Mouse (Mus musculus): Measurements from ENCODE around the gene Dnajc3.
"Not testable (repeated sequence)": the region's sequence is repeated elsewhere in the genome, so short reads cannot be mapped to it uniquely, and the experiment has no call there.

Gene Dnajc3

GRCm38 (mm10) chr14:118982429-118983045, 44.8 kb downstream of the Dnajc3 start:
- not testable (repeated sequence) for DNase-seq (ENCODE audit: low spot score in 2 of 2)

GRCm38 (mm10) chr14:118983396-118983795, 45.6 kb downstream of the Dnajc3 start:
- DNase-seq (ENCODE audit: low spot score in 2 of 2), result no peak

GRCm38 (mm10) chr14:118984161-118984560, 46.4 kb downstream of the Dnajc3 start:
- no peak for DNase-seq (ENCODE audit: low spot score in 2 of 2)

- DNase-seq (ENCODE audit: low spot score in 2 of 2), result peak; percentile 50 to 64
These were observed 49.1 kb downstream of the Dnajc3 start for GRCm38 (mm10) chr14:118986653-118987522.

GRCm38 (mm10) chr14:118987523-118988496, 50.0 kb downstream of the Dnajc3 start:
- DNase-seq (ENCODE audit: low spot score in 2 of 2), result no peak

GRCm38 (mm10) chr14:118995226-118995925, 57.6 kb downstream of the Dnajc3 start:
- no peak for DNase-seq (ENCODE audit: low spot score in 2 of 2)

- DNase-seq (ENCODE audit: low spot score in 2 of 2), result no peak
These were observed 65.5 kb downstream of the Dnajc3 start for GRCm38 (mm10) chr14:119003320-119003719.

- no peak for DNase-seq (ENCODE audit: low spot score in 2 of 2)
These were observed 68.1 kb downstream of the Dnajc3 start for GRCm38 (mm10) chr14:119005834-119006233.

GRCm38 (mm10) chr14:119006441-119007102, 68.8 kb downstream of the Dnajc3 start:
- DNase-seq (ENCODE audit: low spot score in 2 of 2), result peak in 1 of 2 experiments; percentile 25

GRCm38 (mm10) chr14:119007103-119007951, 69.6 kb downstream of the Dnajc3 start:
- peak; percentile 96 to 98 for DNase-seq (ENCODE audit: low spot score in 2 of 2)

GRCm38 (mm10) chr14:119008031-119008590, 70.3 kb downstream of the Dnajc3 start:
- no peak for DNase-seq (ENCODE audit: low spot score in 2 of 2)

GRCm38 (mm10) chr14:119009531-119009930, 71.8 kb downstream of the Dnajc3 start:
- DNase-seq (ENCODE audit: low spot score in 2 of 2), result no peak

GRCm38 (mm10) chr14:119012607-119013431, 75.0 kb downstream of the Dnajc3 start:
- no peak for DNase-seq (ENCODE audit: low spot score in 2 of 2)

- DNase-seq (ENCODE audit: low spot score in 2 of 2), result no peak
These were observed 75.8 kb downstream of the Dnajc3 start for GRCm38 (mm10) chr14:119013549-119013948.

GRCm38 (mm10) chr14:119025889-119026288, 88.1 kb downstream of the Dnajc3 start:
- no peak for DNase-seq (ENCODE audit: low spot score in 2 of 2)

- DNase-seq (ENCODE audit: low spot score in 2 of 2), result peak; percentile 45 to 62
These were observed 89.4 kb downstream of the Dnajc3 start for GRCm38 (mm10) chr14:119027130-119027529.

- DNase-seq (ENCODE audit: low spot score in 2 of 2), result no peak
These were observed 90.0 kb downstream of the Dnajc3 start for GRCm38 (mm10) chr14:119027675-119028253.
